Mouse (Mus musculus): ENCODE measurements around the gene Tll1.

- TF ChIP-seq EP300 (IDR thresholded peaks at IDR 0.05; ENCODE audit: low read depth) (no peak), CTCF (IDR thresholded peaks at IDR 0.05; ENCODE audit: low read depth) (no peak)
Measured at GRCm38 (mm10) chr8:64107190-64107589, 98.9 kb downstream of the Tll1 start.
